8 mouse cellular contexts compared by ENCODE assay signal in the genomic region with DNA sequence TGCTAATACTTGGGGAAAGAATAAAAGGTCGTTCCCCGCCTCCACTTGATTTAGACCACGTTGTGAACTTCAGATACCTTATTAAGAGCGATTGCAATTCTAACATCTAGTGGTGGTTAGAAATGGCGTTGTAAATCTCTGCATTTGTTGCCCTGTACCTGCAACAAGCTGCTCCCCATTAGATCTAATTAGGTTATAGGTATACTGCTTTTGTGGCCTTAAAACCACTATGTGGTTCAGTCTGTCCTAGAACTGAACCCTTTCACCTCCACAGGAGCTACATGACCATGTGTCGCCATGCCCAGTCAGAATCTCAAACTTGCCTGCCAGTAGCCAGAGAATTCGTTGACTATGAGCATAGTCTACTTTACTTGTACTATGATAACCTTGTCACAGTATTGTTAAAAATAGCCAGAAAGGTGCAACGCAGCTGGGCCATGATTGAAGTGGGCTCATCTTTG. TPM values are rescaled to one million over a fixed set of nuclear protein-coding genes. Genes with fewer than 3 reads are reported as not detected.
A peak's percentile ranks its signal among the peaks of the same experiment; 100 is the strongest.
DNase-seq lines count a peak whose midpoint lies in the region; ATAC-seq and TF ChIP-seq lines count a peak whose summit lies in the region.

No protein-coding gene starts in this region.

- peaks cover under 1% of the 10 kb centered on the region; the same call in 1 of the 2 replicates for H3K36me3 ChIP-seq in neural tube, embryonic 11.5 days (ENCODE audit: control insufficient read depth, insufficient read depth, low read length)
- peaks cover 29% of the 10 kb centered on the region for H3K36me3 ChIP-seq in forebrain, embryonic 10.5 days (replicated peaks)
- H3K36me3 ChIP-seq in limb, embryonic 12.5 days: peaks cover 20% of the 10 kb centered on the region
- H3K36me3 ChIP-seq in stomach, postnatal 0 days (ENCODE audit: control insufficient read depth, insufficient read depth, low read length): no peaks in the 10 kb centered on the region

- TF ChIP-seq EP300 in stomach, postnatal 0 days (optimal IDR thresholded peaks at IDR 0.05): no peak

- no peak for TF ChIP-seq CTCF in stomach, postnatal 0 days (IDR thresholded peaks at IDR 0.05; ENCODE audit: low read depth)

- ATAC-seq in neural tube, embryonic 11.5 days (ENCODE audit: insufficient read depth, low FRiP score, low TSS enrichment): no peak
- ATAC-seq in limb, embryonic 12.5 days (ENCODE audit: insufficient number of reproducible peaks, insufficient read depth, low FRiP score, low TSS enrichment, low read depth): no peak
- no peak for ATAC-seq in stomach, postnatal 0 days (ENCODE audit: low FRiP score, low TSS enrichment)

- DNase-seq in neural tube, embryonic 11.5 days (ENCODE audit: low spot score): peak; percentile 22
- DNase-seq in neural tube, embryonic 10.5 days (ENCODE audit: extremely low spot score, low spot score): no peak
- no peak for DNase-seq in forebrain, embryonic 10.5 days (ENCODE audit: extremely low spot score, low spot score)
- DNase-seq in stomach, postnatal 0 days (ENCODE audit: low spot score): peak; percentile 22
- no peak for DNase-seq in ovary, postnatal 36 days (ENCODE audit: low spot score)
- no peak for DNase-seq in left cerebral cortex, adult 9 months (ENCODE audit: low spot score in 2 of 2)
- no peak for DNase-seq in frontal cortex, postnatal 36 days (ENCODE audit: low spot score in 2 of 2)

- peaks cover 15% of the 10 kb centered on the region for H3K4me1 ChIP-seq in neural tube, embryonic 11.5 days (ENCODE audit: control insufficient read depth, insufficient read depth, low read length)
- H3K4me1 ChIP-seq in forebrain, embryonic 10.5 days: peaks cover 31% of the 10 kb centered on the region
- H3K4me1 ChIP-seq in limb, embryonic 12.5 days (replicated peaks): peaks cover 13% of the 10 kb centered on the region
- H3K4me1 ChIP-seq in stomach, postnatal 0 days (replicated peaks; ENCODE audit: control insufficient read depth, insufficient read depth): no peaks in the 10 kb centered on the region

- peak overlapping the region; percentile 85 for H3K9ac ChIP-seq in neural tube, embryonic 11.5 days (ENCODE audit: low read length)
- H3K9ac ChIP-seq in limb, embryonic 12.5 days (replicated peaks): peak overlapping the region; percentile 95
- H3K9ac ChIP-seq in stomach, postnatal 0 days (ENCODE audit: low read length): peak overlapping the region; percentile 95

- H3K4me3 ChIP-seq in neural tube, embryonic 11.5 days (ENCODE audit: low read depth, low read length): peak overlapping the region; percentile 81
- H3K4me3 ChIP-seq in forebrain, embryonic 10.5 days: peak overlapping the region; percentile 89
- H3K4me3 ChIP-seq in limb, embryonic 12.5 days (replicated peaks): peak overlapping the region; percentile 95
- peak overlapping the region; percentile 90 for H3K4me3 ChIP-seq in stomach, postnatal 0 days (ENCODE audit: low read depth, low read length)

- peak overlapping the region; percentile 77 for H3K4me2 ChIP-seq in neural tube, embryonic 11.5 days (ENCODE audit: low read depth)
- peak overlapping the region; percentile 69 for H3K4me2 ChIP-seq in limb, embryonic 12.5 days
- peak overlapping the region; percentile 79 for H3K4me2 ChIP-seq in stomach, postnatal 0 days (replicated peaks; ENCODE audit: low read depth)

- WGBS in neural tube, embryonic 11.5 days: 31% methylated on average over 8 of the region's 8 CpGs
- WGBS in forebrain, embryonic 10.5 days: 31% methylated on average over 8 of the region's 8 CpGs
- 30% methylated on average over 8 of the region's 8 CpGs for WGBS in limb, embryonic 12.5 days
- WGBS in stomach, postnatal 0 days: 23% methylated on average over 8 of the region's 8 CpGs

- no peaks in the 10 kb centered on the region for H3K9me3 ChIP-seq in neural tube, embryonic 11.5 days (ENCODE audit: control insufficient read depth, low read length)
- H3K9me3 ChIP-seq in forebrain, embryonic 10.5 days: no peaks in the 10 kb centered on the region
- H3K9me3 ChIP-seq in limb, embryonic 12.5 days: no peaks in the 10 kb centered on the region
- H3K9me3 ChIP-seq in stomach, postnatal 0 days (ENCODE audit: control insufficient read depth, low read length): no peaks in the 10 kb centered on the region

- H3K27me3 ChIP-seq in neural tube, embryonic 11.5 days (ENCODE audit: control insufficient read depth, insufficient read depth, low read length): no peaks in the 10 kb centered on the region
- no peaks in the 10 kb centered on the region for H3K27me3 ChIP-seq in forebrain, embryonic 10.5 days (ENCODE audit: poor library complexity, severe bottlenecking)
- no peaks in the 10 kb centered on the region for H3K27me3 ChIP-seq in limb, embryonic 12.5 days
- H3K27me3 ChIP-seq in stomach, postnatal 0 days (ENCODE audit: control insufficient read depth, insufficient read depth, low read length): no peaks in the 10 kb centered on the region

- H3K27ac ChIP-seq in neural tube, embryonic 11.5 days (ENCODE audit: low read depth, low read length): peak overlapping the region; percentile 94
- H3K27ac ChIP-seq in forebrain, embryonic 10.5 days: peak overlapping the region; percentile 100
- H3K27ac ChIP-seq in limb, embryonic 12.5 days: peak overlapping the region; percentile 96
- peak overlapping the region; percentile 95 for H3K27ac ChIP-seq in stomach, postnatal 0 days (replicated peaks)

RNA-seq across cellular contexts. Expression of a gene that starts 0.4 kb away (rescaled TPM):
- 389 and 398 TPM in 2 replicates for polyA plus RNA-seq in neural tube, embryonic 11.5 days (2014; fragmentation: Nextera tagmentation; extraction: Ambion mirVana)
- polyA plus RNA-seq in forebrain, embryonic 10.5 days (2016; fragmentation: Nextera tagmentation; extraction: Ambion mirVana): 490 and 521 TPM in 2 replicates
- 444 and 475 TPM in 2 replicates for polyA plus RNA-seq in limb, embryonic 12.5 days (2016; fragmentation: Nextera tagmentation; extraction: Ambion mirVana)
- polyA plus RNA-seq in stomach, postnatal 0 days (2015; fragmentation: Nextera tagmentation; extraction: Ambion mirVana): 868 and 874 TPM in 2 replicates

Comparison
In these comparisons a context has a peak if more than half of its experiments do, and no peak if none do; other contexts are left out.
1. DNase-seq: peak in neural tube, embryonic 11.5 days (single experiment) and stomach, postnatal 0 days (single experiment); none in neural tube, embryonic 10.5 days (single experiment), forebrain, embryonic 10.5 days (single experiment), ovary, postnatal 36 days (single experiment), left cerebral cortex, adult 9 months (0 of 2) and frontal cortex, postnatal 36 days (0 of 2).
2. Peak in every context shown above with its lines, with median percentiles within 50 percentile points of each other: H3K27ac ChIP-seq, H3K4me2 ChIP-seq, H3K4me3 ChIP-seq and H3K9ac ChIP-seq.